Mouse (Mus musculus): Measurements from ENCODE around the gene Slx4ip.

The Slx4ip gene

DNA sequence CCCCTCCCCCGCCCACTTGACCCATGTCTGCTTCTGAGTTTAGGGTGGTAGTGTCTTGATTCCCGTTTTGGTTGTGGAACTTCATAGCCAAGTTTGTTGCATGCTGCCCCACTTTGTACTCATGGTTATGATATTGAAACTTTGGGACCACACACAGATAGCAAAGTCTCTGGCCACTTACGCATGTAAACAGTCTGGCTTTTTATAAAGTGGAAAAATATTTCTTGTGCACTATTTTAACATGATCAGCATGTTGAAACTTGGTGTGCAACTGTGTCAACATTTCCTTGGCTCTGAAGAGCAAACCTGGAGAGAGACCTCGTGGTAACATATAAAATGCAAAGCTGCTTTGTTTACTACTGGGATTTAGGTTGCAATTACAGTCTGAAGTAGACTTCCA lies 56.5 kb downstream of the Slx4ip start:
- in situ Hi-C loops (cut with MboI, MseI): no loop called here

DNA sequence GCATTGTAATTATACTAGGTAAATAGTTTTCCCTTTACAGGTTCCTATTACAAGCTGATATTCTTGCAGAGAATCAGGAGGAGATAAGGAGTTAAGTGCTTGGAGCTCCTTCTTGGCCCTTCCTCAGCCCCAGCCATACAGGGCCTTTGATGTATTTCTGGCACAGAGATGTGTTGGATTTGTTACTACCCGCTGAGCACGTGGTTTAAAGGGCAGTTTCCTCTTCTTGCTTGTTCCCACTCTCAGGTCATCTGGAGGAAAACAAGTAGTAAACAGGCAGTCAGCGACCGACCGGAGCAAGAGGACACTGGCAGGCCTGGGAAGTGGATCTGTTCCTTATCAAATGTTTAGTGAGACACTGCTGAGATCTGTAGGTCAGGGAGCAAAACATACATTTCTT lies 56.9 kb downstream of the Slx4ip start:
- in situ Hi-C loops (cut with MboI, MseI): no loop called here

DNA sequence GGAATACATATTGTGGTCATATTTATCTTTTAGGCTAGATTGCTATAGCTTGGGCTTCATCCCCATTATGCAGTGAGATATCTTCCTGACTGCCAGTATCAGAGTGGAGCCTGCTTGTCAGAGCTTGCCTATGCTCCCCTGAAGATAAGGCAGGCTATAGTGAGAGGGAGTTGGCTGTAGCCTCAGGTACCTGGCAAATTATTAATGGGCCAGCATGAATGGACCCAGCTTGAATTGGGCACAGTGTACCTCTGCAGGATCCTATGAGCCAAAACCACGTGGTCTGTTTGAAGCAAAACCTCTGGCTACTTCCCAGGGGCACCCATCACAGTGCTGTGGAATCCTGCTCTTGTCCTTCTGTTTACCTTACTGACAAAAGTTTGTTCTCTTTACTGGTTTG lies 61.2 kb downstream of the Slx4ip start:
- in situ Hi-C loops (cut with MboI, MseI): no loop called here

DNA sequence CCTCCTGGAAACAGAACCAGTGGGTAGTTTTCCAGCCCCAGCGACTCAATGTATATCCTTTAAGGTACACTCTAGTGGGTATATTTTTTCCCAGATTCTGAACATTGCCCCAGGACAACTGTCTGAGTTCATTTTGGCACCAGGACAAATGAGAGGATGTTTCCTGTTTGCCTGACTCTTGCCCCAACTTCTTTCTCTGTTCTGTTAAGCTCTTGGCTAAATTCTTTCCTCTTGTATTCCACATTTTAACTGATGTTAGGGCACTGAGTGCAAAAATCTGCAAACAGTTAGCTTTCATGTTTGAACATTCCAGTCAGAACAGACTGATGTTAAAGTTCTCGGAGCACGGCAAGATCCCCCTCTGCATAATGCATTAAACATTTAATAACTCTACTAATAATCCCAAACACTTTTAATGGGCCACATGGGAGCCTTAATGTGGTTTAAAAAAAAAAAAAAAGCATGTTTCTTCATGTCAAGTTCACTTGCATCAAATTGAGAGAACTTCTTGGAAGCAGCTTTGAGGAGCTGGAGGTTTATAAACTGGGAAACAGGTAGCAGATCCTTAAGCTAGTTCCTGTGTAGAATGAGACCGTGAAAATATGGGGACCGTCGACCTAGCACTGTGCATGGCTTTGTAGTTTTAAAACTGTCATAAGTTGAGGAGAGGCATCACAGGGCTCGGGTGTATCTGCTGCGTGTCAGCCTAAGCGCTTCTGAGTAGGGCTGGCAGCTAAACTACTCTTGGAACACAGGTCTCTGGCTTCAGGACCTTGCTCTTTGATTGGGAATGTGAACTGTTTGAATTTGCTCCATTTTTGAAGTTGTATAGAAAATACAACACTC lies 64.9 kb downstream of the Slx4ip start:
- in situ Hi-C loops (cut with MboI, MseI): no loop called here

DNA sequence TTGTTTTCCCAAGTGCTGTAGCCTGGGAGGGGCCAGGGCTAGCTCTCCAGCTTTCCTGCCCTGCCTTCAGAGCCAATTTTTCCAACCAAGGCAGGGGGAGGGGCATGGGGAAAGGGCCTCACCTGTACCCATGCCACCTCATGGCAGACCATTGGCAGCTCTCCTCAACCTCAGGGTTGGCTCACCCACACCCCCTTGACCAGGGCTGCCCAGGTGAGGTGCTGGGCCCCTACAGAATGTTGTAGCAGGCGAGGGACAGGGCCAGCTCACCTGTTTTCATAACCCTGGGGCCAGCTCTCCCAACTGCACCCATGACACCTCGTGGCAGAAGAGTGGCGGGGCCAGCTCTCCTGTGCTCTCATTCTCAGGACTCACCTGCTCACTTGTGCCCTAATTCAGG lies 67.7 kb downstream of the Slx4ip start:
- in situ Hi-C loops (cut with MboI, MseI): no loop called here

DNA sequence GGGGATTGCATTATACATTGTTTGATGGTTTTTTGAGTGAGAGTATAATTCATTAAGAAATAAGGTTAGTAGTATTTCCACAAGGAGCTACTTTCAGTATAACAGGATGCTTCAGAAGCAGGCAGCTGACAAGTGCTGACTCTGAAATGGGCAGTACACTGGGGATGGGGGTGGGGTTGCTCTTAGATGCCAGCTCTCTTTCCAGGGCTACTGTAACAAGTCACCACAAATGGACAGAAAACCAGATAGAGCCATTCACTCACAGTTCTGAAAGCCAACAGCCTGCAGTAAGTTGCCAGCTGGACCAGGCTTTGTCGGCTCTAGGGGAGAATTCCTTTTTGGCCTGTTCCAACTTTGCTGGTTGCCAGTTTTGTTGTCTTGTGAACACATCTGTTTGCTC lies 84.8 kb downstream of the Slx4ip start:
- in situ Hi-C loops (cut with MboI, MseI): no loop called here

DNA sequence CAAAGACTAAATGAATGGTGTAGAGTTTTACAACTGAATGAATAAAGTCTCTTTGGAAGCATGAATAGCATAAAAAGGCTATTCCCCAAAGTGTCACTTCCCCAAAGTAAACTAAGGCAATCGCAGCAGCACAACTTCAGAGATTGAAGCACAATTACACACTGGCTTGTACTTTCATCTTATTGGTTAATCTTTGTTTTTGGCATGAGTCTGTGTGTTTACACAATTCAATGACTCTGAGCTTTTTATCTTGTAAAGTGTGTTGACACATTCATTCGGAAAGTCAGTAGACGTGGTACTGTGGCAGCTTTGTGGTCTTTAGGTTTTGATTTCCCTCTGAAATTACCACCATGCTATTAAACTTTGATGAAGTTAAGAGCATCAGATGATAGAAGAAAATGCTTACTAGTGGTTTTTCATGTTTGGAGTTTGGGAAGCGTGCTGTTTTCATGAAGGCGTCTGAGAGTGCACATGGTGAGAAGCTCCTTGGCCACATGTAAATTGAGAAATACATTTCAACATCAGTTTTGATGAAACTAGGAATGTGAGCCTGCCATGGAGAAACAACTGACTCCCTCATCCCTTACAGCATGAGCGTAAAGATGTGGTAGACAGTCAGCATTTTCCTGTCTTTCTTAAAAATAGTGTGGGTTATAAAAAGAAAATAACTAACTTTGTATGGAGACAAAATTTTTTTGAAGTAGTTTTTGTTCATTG lies 88.2 kb downstream of the Slx4ip start:
- in situ Hi-C loops (cut with MboI, MseI): no loop called here

DNA sequence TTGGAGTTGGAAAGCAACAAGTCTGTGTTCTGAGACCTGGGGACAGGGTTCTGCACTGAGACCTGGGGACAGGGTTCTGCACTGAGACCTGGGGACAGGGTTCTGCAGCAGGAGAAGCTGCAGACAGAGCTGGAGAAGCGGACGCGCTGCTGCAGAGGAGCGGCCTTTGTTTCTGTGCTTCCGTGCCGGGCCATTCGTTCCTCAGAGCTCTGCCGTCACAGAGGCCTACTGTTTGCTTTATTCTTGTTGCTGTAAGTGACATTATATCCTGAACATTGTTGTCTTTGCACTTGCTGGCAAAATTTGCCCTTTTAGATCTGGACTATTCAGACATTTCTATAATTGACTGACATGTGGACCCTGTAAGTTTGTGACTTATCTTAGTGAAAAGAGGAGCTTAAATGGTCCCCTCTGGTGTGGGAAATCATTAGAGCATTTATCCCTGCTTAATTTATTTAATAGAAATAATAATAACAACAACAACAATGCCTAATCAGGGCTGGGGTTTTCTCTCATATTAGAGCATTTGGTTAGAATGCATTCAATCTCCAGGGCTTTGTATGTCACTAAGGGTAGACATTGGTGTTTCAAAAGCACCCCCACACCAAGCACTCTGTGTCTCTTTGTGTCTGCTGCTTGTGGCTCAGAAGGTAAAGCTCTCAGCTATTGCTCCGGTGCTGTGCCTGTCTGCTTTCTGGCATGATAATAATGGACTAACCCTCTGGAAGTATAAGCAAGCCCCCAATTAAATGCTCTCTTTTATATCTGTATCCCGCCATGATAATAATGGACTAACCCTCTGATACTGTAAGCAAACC lies 90.3 kb downstream of the Slx4ip start:
- in situ Hi-C loops (cut with MboI, MseI): no loop called here

DNA sequence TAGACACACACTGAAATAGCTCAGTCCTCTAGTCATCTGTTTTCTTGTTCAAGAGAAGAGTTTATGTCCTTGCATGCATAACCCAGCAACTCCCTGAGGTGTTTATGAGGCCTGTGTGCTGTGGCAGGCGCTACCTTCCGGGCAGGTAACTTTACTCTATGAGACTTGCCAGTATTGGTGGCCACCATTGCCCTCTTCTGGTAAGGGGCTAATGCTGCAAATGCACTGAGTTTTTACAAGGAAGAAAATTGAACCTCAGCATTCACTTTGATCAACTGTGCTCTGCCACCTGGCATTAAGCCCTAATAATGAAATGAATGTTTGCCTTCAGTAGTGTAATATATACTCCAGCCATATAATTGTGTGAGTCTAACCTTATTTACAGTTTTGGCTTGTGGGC lies 92.9 kb downstream of the Slx4ip start:
- in situ Hi-C loops (cut with MboI, MseI): no loop called here

DNA sequence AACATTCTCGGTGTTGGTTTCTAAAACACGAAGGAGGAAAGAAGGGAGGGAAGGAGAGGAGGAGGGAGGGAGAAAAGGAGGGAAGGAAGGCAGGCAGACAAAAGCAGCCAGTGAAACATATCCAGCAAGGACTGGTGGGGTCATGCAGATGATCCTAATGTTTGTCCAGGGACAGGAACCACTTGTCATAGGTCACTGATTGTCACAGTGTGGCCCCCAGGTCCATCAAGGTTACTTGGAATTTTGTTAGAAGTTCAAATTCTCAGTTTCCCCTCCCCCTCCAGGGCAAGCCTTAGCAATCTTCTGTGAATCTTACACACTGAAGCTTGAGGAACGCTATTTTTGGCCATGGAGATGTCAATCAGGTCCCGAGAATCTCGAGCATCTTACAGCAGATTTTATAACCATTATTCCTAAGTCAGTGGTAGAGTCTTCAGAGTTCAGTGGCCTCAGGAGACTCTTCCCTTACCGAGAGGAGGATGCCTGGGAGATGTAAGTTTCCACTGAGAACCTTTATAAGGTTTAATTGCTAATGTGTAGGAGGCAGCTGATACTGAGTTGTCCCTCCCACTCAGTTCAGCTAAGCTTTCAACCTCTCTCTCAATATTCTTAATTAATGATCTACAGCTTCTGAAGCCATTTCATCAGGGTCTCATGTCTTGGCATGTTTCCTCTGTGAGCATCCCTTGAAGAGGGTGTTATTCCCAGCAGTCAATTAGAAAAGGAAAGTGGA lies 95.1 kb downstream of the Slx4ip start:
- in situ Hi-C loops (cut with MboI, MseI): no loop called here

DNA sequence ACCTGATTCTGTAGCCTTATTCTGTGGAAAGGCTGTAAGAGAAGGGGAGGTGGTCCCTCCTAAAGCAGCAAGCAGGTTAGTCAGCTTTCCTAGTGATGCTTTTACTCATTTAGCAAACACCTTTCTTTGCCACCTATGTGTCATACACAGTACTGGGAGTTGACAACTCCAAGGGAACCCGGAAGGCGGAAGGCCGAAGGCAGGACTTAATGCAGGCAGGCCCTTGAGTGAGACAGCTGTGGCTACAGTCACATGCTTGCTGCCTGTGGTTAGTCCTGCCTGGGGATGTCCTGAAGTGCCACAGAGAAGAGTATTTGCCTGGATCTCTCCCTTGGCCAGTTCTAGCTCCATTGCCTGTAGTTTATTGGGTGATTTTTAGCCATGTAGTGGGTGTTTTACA lies 102.1 kb downstream of the Slx4ip start:
- in situ Hi-C loops (cut with MboI, MseI): no loop called here

DNA sequence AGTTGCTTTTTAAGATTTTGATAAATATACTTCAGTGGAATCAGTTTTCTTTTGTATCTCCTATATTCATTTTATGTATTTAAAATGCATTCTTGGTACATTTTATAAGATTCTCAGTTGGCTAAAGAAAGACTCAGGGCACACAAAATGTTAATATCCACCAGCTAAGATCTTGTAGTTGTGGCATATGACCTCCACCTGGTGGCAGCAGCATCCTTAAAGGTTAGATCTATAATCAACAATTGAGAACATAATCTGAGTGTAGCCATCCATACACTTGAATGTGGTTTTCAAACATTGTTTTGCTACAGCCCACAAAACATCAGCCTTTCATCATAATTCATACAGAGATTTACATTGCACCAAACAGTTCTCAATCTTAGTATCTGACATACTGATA lies 106.1 kb downstream of the Slx4ip start:
- in situ Hi-C loops (cut with MboI, MseI): loop anchor here (5.0 kb wide), 1 partner anchor 940 kb away; no protein-coding TSS in a partner anchor

DNA sequence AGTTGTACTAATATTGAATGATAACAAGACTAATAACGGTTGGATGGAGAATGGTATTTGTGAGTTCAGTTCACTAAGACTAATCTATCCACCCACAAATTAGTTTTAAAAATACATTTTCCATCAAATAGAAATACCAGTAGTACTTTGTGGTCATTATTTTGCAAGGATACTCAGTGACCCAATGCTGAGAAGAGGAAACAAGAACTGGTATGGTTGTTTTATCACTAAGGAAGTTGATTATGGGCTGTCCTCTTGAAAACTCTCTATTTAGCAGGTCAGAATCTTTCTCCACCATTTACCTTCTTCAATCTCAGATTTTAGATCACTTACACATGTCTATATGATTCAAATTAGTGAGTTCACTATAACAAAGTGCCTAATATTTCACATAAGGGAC lies 111.0 kb downstream of the Slx4ip start:
- in situ Hi-C loops (cut with MboI, MseI): no loop called here

DNA sequence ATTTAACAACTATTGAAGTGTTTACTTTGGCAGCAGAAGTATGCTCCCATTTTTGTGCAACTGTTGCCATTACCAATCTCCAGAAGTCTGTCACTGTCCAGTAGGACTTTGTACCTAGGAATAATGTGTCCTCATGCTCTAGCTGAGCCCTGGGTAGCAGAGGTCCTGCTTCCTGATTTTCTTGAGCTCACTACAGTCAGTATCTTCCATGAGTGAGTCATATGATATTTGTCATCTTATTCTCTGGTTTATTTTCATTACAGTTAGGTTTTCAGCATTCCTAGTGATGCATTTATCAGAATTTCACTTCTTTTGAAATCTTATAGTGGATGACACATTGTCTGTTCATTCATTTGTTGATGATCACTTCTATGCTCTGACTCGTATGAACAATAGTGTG lies 115.6 kb downstream of the Slx4ip start:
- in situ Hi-C loops (cut with MboI, MseI): no loop called here

DNA sequence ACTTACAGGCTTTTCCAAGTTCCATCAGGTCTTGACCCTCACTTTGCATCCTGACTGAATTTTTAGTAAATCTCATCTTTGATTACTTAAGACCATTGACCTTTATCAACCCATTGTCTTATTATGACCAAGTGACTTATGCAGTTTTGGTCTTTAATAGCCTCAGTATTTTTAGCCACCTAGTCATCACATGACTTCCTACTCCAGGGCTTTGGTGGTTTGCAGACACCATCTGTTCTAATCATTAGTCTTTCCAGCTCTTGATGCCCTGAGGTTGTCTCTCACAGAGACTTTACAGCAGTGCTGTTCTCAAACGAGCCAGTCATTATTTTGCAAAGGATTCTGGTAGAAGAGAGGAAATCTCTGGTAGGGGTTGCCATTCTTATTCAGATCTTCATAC lies 121.0 kb downstream of the Slx4ip start:
- in situ Hi-C loops (cut with MboI, MseI): no loop called here

DNA sequence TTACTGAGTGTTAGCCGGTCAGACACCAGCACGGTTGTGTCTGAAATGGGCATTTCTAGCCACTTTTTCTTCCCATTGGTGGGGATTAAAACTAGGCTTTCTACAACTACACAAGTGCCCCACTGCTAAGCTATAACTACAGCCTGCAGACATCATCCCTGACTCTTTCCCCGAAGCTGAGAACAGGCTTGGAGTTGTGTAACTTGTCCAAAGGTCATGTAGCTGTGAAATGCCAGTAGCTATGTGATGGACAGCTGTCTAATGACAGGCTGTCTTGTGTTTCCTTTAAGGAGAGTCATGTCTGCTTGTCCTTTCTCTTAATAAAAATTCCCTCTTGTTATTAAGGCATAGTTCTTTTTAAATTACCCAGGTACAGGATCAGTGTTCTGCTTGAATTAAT lies 122.1 kb downstream of the Slx4ip start:
- in situ Hi-C loops (cut with MboI, MseI): no loop called here

DNA sequence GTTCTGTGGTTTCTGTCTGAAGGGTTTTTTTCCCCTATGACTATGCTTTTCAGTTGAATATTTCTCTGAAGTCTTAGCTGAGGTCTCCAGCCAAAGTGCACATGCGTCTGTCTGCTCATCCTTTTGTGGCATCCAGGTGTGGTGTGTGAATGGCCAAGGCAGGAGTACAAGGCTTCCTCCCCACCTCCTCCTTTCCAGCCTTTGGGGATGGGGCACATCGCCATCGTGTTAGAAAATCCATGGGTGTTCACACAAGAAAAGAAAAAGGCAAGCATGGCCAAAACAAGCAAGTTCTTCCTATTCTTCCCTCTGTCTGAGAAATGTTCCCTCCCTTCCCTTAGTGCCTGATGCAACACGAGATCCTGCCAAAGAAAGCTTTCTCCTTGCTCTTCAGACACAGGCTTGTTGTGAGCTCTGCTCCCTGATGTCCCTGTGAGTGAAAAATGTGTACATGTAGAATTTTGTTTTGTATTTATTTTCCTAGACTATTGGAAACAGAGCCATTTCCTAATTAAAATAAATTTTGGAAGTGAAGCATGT lies 122.9 kb downstream of the Slx4ip start:
- in situ Hi-C loops (cut with MboI, MseI): no loop called here

DNA sequence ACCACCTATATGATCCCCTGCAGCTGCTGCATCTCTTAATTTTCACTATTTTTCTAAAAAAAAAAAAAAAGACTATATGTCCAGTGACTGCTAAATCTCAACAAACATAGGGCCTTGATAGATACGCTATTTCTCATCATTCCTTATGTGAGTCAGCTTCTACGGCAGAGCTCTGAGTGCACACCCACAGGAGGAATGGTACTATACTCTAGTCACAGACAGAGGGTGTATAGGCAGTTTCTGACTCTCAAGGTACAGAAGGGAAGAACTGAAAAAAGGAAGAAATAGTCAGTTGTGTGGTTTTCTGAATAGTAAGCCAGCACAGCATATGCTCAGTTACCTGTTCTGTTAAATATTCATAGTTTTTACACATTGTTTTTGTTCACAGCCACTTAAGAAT lies 123.4 kb downstream of the Slx4ip start:
- in situ Hi-C loops (cut with MboI, MseI): no loop called here

DNA sequence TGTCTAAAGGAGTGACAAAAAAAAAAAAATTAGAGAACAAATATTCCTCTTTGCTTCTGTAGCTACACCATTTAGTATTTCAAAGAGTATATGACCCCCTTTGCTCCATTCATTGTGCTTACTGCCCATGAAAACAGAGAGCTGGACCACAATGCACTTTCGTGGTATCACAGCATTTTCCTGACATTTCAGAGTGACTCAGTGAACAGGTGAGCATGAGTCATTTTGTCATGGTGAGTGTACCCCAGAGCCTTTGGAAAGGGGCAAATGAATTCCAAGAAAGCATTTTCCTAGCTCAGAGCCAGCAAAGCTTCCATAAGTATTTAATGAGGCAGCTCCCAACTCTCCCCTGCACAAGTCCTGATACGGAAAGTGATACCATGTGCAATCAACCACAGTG lies 153.1 kb downstream of the Slx4ip start:
- in situ Hi-C loops (cut with MboI, MseI): no loop called here

DNA sequence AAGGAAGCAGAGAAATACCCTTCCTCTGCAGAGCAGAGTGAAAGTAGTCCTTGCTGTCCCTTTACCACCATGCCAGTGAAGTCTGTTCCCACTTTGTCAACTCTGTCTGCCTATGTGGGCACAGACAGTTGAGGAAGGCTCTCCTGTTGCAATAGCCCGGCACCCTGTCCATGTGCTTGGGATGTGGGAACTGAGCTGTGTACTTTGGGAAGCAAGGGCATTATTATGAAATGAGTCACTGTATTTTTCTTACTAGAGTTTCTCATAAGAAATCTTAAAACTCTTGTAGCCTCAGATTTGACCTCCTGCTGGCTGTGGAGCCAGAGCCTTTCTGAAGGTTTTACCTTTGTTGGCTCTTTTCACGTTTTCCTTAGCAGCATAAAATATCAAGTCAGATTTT lies 158.3 kb downstream of the Slx4ip start:
- in situ Hi-C loops (cut with MboI, MseI): no loop called here

DNA sequence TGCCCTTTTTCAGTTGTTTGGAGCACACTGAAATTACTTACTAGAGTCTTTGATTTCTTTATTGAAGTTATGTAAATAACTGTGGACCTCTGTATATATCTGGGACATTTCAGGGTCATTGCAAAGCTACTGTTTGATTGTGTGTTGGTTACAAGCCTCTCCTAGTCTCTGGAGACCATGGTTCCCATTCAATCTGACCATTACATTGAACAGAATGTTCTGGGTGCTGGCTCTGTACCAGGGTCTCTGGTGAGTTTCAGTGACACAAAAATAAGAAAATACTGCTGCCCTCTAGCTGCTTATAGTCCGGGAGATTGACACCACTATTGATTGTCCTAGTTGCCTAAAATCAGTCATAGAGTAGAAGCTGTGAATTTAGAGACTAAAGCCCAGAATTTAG lies 158.9 kb downstream of the Slx4ip start:
- in situ Hi-C loops (cut with MboI, MseI): no loop called here
